Mouse (Mus musculus): ENCODE measurements around the gene Rnf224. TPM values are rescaled to one million over a fixed set of nuclear protein-coding genes. Genes with fewer than 3 reads are reported as not detected.
A peak's percentile ranks its signal among the peaks of the same experiment; 100 is the strongest.

Gene Rnf224
- polyA plus RNA-seq, 1 experiment from 2014 or later = 0.69 TPM

GRCm38 (mm10) chr2:25229582-25229981, 7.0 kb downstream of the Rnf224 start:
- Histone ChIP-seq H3K4me2 (replicated peaks; ENCODE audit: low read depth, low read length) (no peak overlapping the region), H3K27me3 (ENCODE audit: insufficient read depth, low read length) (no peaks in the 10 kb centered on the region), H3K9me3 (ENCODE audit: low read length) (no peaks in the 10 kb centered on the region), H3K27ac (ENCODE audit: low read length) (no peak overlapping the region), H3K4me3 (ENCODE audit: low read length) (no peak overlapping the region), H3K36me3 (ENCODE audit: insufficient read depth, low read length) (no peaks in the 10 kb centered on the region), H3K9ac (replicated peaks; ENCODE audit: low read length) (no peak overlapping the region), H3K4me1 (ENCODE audit: insufficient read depth, low read length) (peaks cover 19% of the 10 kb centered on the region)
- 76% methylated on average over 5 of the region's 5 CpGs for WGBS
- no peak for ATAC-seq (ENCODE audit: low FRiP score, low TSS enrichment)

DNA sequence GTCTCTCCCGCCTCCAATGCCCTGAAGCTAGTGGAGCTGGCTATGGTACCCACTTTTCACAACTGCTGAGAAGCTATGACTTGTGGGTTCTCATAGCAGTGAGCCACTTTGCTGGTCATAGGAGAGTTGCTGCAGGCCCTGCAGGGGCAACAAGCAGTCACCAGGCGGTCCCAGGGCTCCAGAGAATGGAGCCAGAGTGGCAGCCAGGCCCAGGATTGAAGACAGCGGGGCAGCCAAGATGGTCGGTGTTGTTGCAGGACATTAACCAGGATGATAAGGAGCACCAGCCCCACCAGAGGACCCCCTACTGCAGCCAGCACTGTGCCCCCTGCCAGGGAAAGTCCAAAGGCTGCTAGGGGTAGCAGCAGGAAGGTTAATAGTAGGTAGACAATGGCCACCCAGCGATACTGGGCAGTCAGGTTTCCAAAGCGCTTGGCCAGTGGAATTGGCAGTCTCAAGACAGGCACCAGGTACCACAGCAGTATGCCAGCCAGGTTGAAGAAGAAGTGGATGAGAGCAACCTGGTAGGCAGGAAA, 7.5 kb downstream of the Rnf224 start:
- Histone ChIP-seq H3K4me2 (replicated peaks; ENCODE audit: low read depth, low read length) (peak overlapping the region; percentile 49), H3K36me3 (ENCODE audit: insufficient read depth, low read length) (no peaks in the 10 kb centered on the region), H3K9ac (replicated peaks; ENCODE audit: low read length) (peak overlapping the region; percentile 46), H3K4me3 (ENCODE audit: low read length) (no peak overlapping the region), H3K27me3 (ENCODE audit: insufficient read depth, low read length) (no peaks in the 10 kb centered on the region), H3K4me1 (ENCODE audit: insufficient read depth, low read length) (peaks cover 19% of the 10 kb centered on the region), H3K9me3 (ENCODE audit: low read length) (no peaks in the 10 kb centered on the region), H3K27ac (ENCODE audit: low read length) (0 out of 2 replicates have a peak overlapping the region, but pooled peaks have one; percentile 88)
- no peak for ATAC-seq (ENCODE audit: low FRiP score, low TSS enrichment)
- WGBS = 71% methylated on average over 6 of the region's 6 CpGs

DNA sequence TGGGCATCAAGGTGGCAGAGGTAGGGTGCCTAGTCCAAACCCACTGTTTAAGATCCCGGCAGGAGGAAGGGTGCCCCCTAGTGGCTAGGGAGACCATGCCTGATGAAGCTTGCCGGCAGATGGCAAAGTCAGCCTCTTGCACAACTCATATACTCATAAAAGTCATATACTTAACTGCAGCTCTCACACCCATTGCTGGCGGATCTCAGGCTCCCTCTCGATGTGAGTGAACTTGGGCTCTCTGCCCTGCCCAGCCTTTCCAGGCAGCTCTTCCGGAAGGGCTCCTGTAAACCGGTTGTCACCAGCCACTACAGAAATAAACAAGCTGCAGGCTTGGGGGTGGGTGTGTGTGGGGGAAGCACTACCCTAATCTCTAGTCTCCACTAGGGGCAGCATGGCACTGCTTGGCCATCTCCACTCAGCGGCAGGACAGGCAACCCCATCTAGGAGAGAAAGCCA, 8.1 kb downstream of the Rnf224 start:
- Histone ChIP-seq H3K27me3 (ENCODE audit: insufficient read depth, low read length) (no peaks in the 10 kb centered on the region), H3K27ac (ENCODE audit: low read length) (peak overlapping the region; percentile 88), H3K4me1 (ENCODE audit: insufficient read depth, low read length) (peaks cover 22% of the 10 kb centered on the region), H3K4me2 (replicated peaks; ENCODE audit: low read depth, low read length) (peak overlapping the region; percentile 49), H3K4me3 (ENCODE audit: low read length) (peak overlapping the region; percentile 35), H3K9me3 (ENCODE audit: low read length) (no peaks in the 10 kb centered on the region), H3K36me3 (ENCODE audit: insufficient read depth, low read length) (no peaks in the 10 kb centered on the region), H3K9ac (replicated peaks; ENCODE audit: low read length) (peak overlapping the region; percentile 36; the same call in 1 of the 2 replicates)
- WGBS = 0% methylated on average over 7 of the region's 7 CpGs
- peak; percentile 24 for ATAC-seq (ENCODE audit: low FRiP score, low TSS enrichment)

DNA sequence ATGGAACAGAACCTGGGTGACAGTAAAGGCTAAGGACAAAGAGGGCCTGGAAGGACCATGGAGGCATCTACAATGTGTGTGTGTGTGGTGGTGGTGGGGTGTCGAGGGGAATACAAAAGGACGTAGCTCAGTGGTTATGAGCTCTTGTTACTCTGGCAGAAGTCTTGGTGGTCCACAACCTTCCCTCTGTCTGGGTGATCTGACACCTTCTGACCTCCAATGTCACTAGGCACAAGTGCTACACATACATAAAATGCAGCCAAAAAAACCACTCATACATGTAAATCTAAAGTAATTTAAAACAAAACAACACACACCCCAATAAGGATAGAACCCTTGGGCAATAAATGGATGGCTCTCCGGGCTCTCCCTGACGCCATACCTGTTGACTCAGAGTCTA, 9.2 kb downstream of the Rnf224 start:
- Histone ChIP-seq H3K27ac (ENCODE audit: low read length) (no peak overlapping the region), H3K36me3 (ENCODE audit: insufficient read depth, low read length) (0 out of 2 replicates have a peak, but pooled peaks cover 3% of the 10 kb centered on the region), H3K9ac (replicated peaks; ENCODE audit: low read length) (no peak overlapping the region), H3K4me1 (ENCODE audit: insufficient read depth, low read length) (peaks cover 26% of the 10 kb centered on the region), H3K9me3 (ENCODE audit: low read length) (no peaks in the 10 kb centered on the region), H3K4me3 (ENCODE audit: low read length) (no peak overlapping the region), H3K4me2 (replicated peaks; ENCODE audit: low read depth, low read length) (no peak overlapping the region), H3K27me3 (ENCODE audit: insufficient read depth, low read length) (no peaks in the 10 kb centered on the region)
- WGBS = 94% methylated on average over 4 of the region's 4 CpGs
- ATAC-seq (ENCODE audit: low FRiP score, low TSS enrichment) = no peak

DNA sequence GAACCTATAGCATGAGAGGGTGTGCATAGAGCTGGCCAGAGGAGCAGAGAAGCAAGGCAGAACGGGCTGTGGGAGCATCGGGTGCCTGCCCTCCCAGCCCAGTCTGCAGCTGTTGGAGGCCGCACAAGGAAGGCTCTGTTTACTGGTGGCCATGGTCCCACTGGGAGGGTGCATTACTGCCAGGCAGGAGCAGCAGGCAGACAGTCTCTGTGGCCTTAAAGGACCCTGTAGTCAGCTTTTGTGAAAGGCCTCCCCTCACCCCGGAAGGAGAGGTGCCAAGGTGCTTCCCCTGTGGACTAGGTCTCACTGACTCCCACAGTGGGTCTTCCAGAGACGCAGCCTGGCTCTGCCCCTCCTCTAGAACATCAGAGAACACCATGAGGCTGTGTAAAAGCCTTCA, 9.7 kb downstream of the Rnf224 start:
- no peak overlapping the region for H3K4me3 ChIP-seq (ENCODE audit: low read length)
- WGBS = 78% methylated on average over 5 of the region's 5 CpGs
- H3K9me3 ChIP-seq (ENCODE audit: low read length) = no peaks in the 10 kb centered on the region
- ATAC-seq (ENCODE audit: low FRiP score, low TSS enrichment) = no peak
- H3K36me3 ChIP-seq (ENCODE audit: insufficient read depth, low read length) = peaks cover 5% of the 10 kb centered on the region
- no peak overlapping the region for H3K4me2 ChIP-seq (replicated peaks; ENCODE audit: low read depth, low read length)
- peaks cover 26% of the 10 kb centered on the region for H3K4me1 ChIP-seq (ENCODE audit: insufficient read depth, low read length)
- no peaks in the 10 kb centered on the region for H3K27me3 ChIP-seq (ENCODE audit: insufficient read depth, low read length)
- no peak overlapping the region for H3K9ac ChIP-seq (replicated peaks; ENCODE audit: low read length)
- H3K27ac ChIP-seq (ENCODE audit: low read length) = no peak overlapping the region

DNA sequence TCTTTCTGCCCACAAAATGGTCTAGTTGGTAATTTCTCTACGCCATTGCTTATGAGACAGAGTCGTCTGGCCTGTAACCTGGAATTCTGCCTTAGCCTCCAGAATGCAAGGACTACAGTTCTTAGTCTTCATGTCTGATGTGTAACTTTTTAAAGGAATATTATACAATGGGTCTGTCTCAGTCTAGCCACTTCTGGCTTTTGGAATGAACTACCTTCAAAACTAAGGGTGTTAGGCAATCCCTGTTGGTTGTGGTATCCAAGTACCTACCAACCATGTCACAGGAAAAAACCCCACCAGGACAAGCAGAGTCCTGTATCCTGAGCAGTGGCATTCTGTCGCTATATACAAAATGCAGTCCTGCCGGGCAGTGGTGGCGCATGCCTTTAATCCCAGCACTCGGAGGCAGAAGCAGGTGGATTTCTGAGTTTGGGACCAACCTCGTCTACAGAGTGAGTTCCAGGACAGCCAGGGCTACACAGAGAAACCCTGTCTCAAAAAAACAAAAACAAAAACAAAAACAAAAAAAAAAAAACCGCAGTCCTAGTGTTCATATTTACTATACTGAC, 10.7 kb downstream of the Rnf224 start:
- Histone ChIP-seq H3K27ac (ENCODE audit: low read length) (peak overlapping the region; percentile 99), H3K4me3 (ENCODE audit: low read length) (peak overlapping the region; percentile 85), H3K27me3 (ENCODE audit: insufficient read depth, low read length) (no peaks in the 10 kb centered on the region), H3K36me3 (ENCODE audit: insufficient read depth, low read length) (peaks cover 14% of the 10 kb centered on the region), H3K9me3 (ENCODE audit: low read length) (no peaks in the 10 kb centered on the region), H3K4me1 (ENCODE audit: insufficient read depth, low read length) (peaks cover 28% of the 10 kb centered on the region), H3K9ac (replicated peaks; ENCODE audit: low read length) (peak overlapping the region; percentile 79), H3K4me2 (replicated peaks; ENCODE audit: low read depth, low read length) (peak overlapping the region; percentile 53)
- no peak for ATAC-seq (ENCODE audit: low FRiP score, low TSS enrichment)
- 79% methylated on average over 8 of the region's 8 CpGs for WGBS

GRCm38 (mm10) chr2:25224766-25225752, 11.5 kb downstream of the Rnf224 start:
- H3K27ac ChIP-seq (ENCODE audit: low read length) = peak overlapping the region; percentile 99
- H3K36me3 ChIP-seq (ENCODE audit: insufficient read depth, low read length) = peaks cover 14% of the 10 kb centered on the region
- H3K4me3 ChIP-seq (ENCODE audit: low read length) = peak overlapping the region; percentile 85
- H3K4me1 ChIP-seq (ENCODE audit: insufficient read depth, low read length) = peaks cover 28% of the 10 kb centered on the region
- H3K9ac ChIP-seq (replicated peaks; ENCODE audit: low read length) = peak overlapping the region; percentile 79
- WGBS = 2% methylated on average over 41 of the region's 41 CpGs
- peak; percentile 97 for ATAC-seq (ENCODE audit: low FRiP score, low TSS enrichment)
- H3K4me2 ChIP-seq (replicated peaks; ENCODE audit: low read depth, low read length) = peak overlapping the region; percentile 53
- no peaks in the 10 kb centered on the region for H3K9me3 ChIP-seq (ENCODE audit: low read length)
- no peaks in the 10 kb centered on the region for H3K27me3 ChIP-seq (ENCODE audit: insufficient read depth, low read length)

DNA sequence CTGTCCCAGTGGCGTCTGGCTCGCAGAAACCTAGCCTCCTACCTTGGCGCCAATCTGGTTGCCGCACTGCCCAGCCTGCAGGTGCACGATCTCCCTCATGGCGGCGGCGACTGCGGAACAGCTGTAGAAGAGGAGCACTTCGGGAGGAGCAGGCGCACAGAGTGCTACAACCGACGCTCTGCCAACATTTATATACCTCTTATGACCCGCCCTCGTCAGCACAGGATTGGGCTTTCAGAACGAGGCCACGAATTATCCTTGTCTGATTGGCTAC, 12.2 kb downstream of the Rnf224 start, which contains the start of gene Tubb4b:
Gene Tubb4b (minus strand): TSS at position 211 of the 274 bp plus-strand sequence.
- under 1% methylated on average over 17 of the region's 17 CpGs for WGBS
- no peaks in the 10 kb centered on the region for H3K27me3 ChIP-seq (ENCODE audit: insufficient read depth, low read length)
- H3K4me2 ChIP-seq (replicated peaks; ENCODE audit: low read depth, low read length) = peak within 1 kb of the TSS; percentile 78
- H3K27ac ChIP-seq (ENCODE audit: low read length) = peak within 1 kb of the TSS; percentile 99
- H3K9me3 ChIP-seq (ENCODE audit: low read length) = no peaks in the 10 kb centered on the region
- peaks cover 14% of the 10 kb centered on the region for H3K36me3 ChIP-seq (ENCODE audit: insufficient read depth, low read length)
- H3K4me1 ChIP-seq (ENCODE audit: insufficient read depth, low read length) = peaks cover 28% of the 10 kb centered on the region
- H3K9ac ChIP-seq (replicated peaks; ENCODE audit: low read length) = peak within 1 kb of the TSS; percentile 90
- ATAC-seq (ENCODE audit: low FRiP score, low TSS enrichment) = no peak
- peak within 1 kb of the TSS; percentile 85 for H3K4me3 ChIP-seq (ENCODE audit: low read length)

- peak; percentile 37 for ATAC-seq (ENCODE audit: low FRiP score, low TSS enrichment)
- Histone ChIP-seq H3K4me2 (replicated peaks; ENCODE audit: low read depth, low read length) (peak overlapping the region; percentile 78), H3K4me1 (ENCODE audit: insufficient read depth, low read length) (peaks cover 26% of the 10 kb centered on the region), H3K4me3 (ENCODE audit: low read length) (peak overlapping the region; percentile 85), H3K9me3 (ENCODE audit: low read length) (no peaks in the 10 kb centered on the region), H3K9ac (replicated peaks; ENCODE audit: low read length) (peak overlapping the region; percentile 90), H3K27me3 (ENCODE audit: insufficient read depth, low read length) (no peaks in the 10 kb centered on the region), H3K36me3 (ENCODE audit: insufficient read depth, low read length) (peaks cover 14% of the 10 kb centered on the region), H3K27ac (ENCODE audit: low read length) (peak overlapping the region; percentile 97)
- WGBS = under 1% methylated on average over 53 of the region's 53 CpGs
Observed at GRCm38 (mm10) chr2:25223681-25224491, 12.7 kb downstream of the Rnf224 start.

All from kidney, embryonic 16.5 days (tissue).